Mouse (Mus musculus): Measurements from ENCODE around the gene Snap91.

DNA sequence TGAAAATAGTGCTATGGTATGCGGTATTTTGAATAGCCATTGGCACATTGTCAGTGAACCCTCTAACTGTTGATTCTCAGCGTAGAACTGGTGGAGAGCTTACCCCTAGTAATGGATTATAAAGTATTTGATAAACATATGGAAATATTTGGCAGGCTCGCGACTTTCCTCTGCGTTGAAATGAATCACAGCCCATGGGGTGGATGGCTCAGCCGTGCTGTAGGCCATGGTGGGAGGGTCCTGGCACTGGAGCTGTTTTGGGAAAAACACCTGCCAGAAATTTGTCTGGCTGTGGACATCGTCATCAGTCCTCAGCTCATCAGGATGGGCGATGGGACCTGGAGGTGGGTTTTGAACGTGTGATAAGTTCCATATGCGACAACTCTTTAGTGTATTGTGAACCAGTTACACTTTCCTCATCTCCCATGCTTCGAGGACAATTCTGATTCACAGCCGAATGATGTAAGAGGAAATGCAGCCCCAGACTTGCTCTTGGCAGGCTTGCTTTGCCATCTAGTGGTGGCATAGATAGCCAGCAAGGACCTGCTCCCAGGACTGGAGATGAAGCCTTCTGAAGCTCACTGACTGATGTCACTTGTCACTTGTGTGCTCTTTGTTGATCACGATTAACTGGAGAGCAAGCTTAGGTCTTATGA is 134.4 kb downstream of the Snap91 start:
- TF ChIP-seq CTCF (IDR thresholded peaks at IDR 0.05; ENCODE audit: borderline replicate concordance, insufficient read depth, low read length) (peak; percentile 85), POLR2A (IDR thresholded peaks at IDR 0.05; ENCODE audit: low read depth, low read length) (0 out of 2 replicates have a peak, but pooled peaks have one; percentile 7)

Measured in embryonic fibroblast, embryonic 13.5 days (primary cell).